Mouse (Mus musculus) hindbrain, embryonic 16.5 days (tissue): ENCODE data around the gene Ndufv3. TPM values are rescaled to one million over a fixed set of nuclear protein-coding genes. Genes with fewer than 3 reads are reported as not detected.

ENCODE experiments used
- ATAC-seq: fragments of 200-750 bp; cut with Nextera tagmentation; 2 replicates; pipeline ENCODE4 v1.8.0; 2017; ENCODE audit warnings: moderate TSS enrichment, moderate library complexity
- H3K27ac ChIP-seq: fragments of 300-500 bp; sonication (generic); 2 replicates; pipeline ENCODE4 v1.5.1; 2014; ENCODE audit warnings: low read depth, mild to moderate bottlenecking, control low read depth, low read length, moderate library complexity
- H3K27me3 ChIP-seq: fragments of 300-500 bp; sonication (generic); replicated peaks from 2 replicates; pipeline ENCODE4 v1.6.1; 2014; ENCODE audit warnings: low read length; ENCODE audit not compliant: control insufficient read depth, insufficient read depth
- H3K36me3 ChIP-seq: fragments of 300-500 bp; sonication (generic); 2 replicates; pipeline ENCODE4 v1.6.1; 2014; ENCODE audit warnings: mild to moderate bottlenecking, low read length, moderate library complexity, mixed read lengths; ENCODE audit not compliant: control insufficient read depth, insufficient read depth
- H3K4me1 ChIP-seq: fragments of 300-500 bp; sonication (generic); 2 replicates; pipeline ENCODE4 v1.6.1; 2014; ENCODE audit warnings: low read depth, low read length; ENCODE audit not compliant: control insufficient read depth, insufficient read depth
- H3K4me2 ChIP-seq: fragments of 300-500 bp; sonication (generic); 2 replicates; pipeline ENCODE4 v1.6.1; 2014; ENCODE audit warnings: mild to moderate bottlenecking, low read length, control low read depth, moderate library complexity
- H3K4me3 ChIP-seq: fragments of 300-500 bp; sonication (generic); 2 replicates; pipeline ENCODE4 v1.5.1; 2014; ENCODE audit warnings: mild to moderate bottlenecking, low read length, control low read depth, moderate library complexity
- H3K9ac ChIP-seq: fragments of 300-500 bp; sonication (generic); 2 replicates; pipeline ENCODE4 v1.6.1; 2014; ENCODE audit warnings: low read depth, mild to moderate bottlenecking, control low read depth, low read length, moderate library complexity
- H3K9me3 ChIP-seq: fragments of 300-500 bp; sonication (generic); 2 replicates; pipeline ENCODE4 v1.6.1; 2014; ENCODE audit warnings: mild to moderate bottlenecking, low read length, moderate library complexity; ENCODE audit not compliant: control insufficient read depth
- whole genome bisulfite sequencing: fragments of 180-500 bp; shearing (Covaris S2); extraction: QIAGEN DNeasy Blood & Tissue Kit; methylation state at CpG from one replicate; pipeline ENCODE4 v1.1.7; 2014; 5-methylcytosine and 5-hydroxymethylcytosine counted together
- polyA plus RNA-seq: library from polyadenylated mRNA; unstranded; fragments of >200 nt; fragmentation: Nextera tagmentation; extraction: Ambion mirVana; gene quantifications from 2 replicates; pipeline ENCODE4 v1.2.1, GENCODE M21; 2015

The Ndufv3 gene
- polyA plus RNA-seq, 1 experiment from 2014 or later, result 478 TPM

GRCm38 (mm10) chr17:31505013-31505412, 14.9 kb upstream of the Ndufv3 start:
- Histone ChIP-seq H3K4me2 (no peak overlapping the region), H3K36me3 (peaks cover 39% of the 10 kb centered on the region), H3K27ac (no peak overlapping the region), H3K9me3 (no peaks in the 10 kb centered on the region), H3K4me1 (peaks cover 4% of the 10 kb centered on the region; the same call in 1 of the 2 replicates), H3K9ac (no peak overlapping the region), H3K27me3 (no peaks in the 10 kb centered on the region), H3K4me3 (no peak overlapping the region)
- ATAC-seq, result no peak
- 39% methylated on average over 5 of the region's 5 CpGs for WGBS

DNA sequence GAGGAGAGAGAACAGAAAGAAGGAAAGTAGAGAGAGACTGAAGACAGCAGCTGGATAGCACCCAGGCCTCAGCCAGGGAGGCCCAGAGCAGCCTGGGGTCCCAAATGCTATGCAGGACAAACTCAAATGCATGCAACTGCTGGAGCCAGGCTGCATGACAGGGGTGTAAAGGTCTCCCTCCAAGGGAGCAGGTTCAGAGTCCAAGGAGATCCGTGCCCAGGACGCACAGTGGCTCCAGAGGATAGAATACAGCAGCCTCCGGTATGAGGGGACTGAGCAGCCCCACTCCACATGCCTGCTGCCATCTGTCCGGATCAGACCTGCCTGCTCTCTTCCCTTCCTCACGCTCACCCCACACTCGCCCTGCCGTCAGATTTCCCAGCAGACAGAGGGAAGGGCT, 13.6 kb upstream of the Ndufv3 start:
- no peak overlapping the region for H3K27ac ChIP-seq
- no peaks in the 10 kb centered on the region for H3K27me3 ChIP-seq
- H3K4me3 ChIP-seq, result no peak overlapping the region
- H3K9me3 ChIP-seq, result no peaks in the 10 kb centered on the region
- 91% methylated on average over 7 of the region's 7 CpGs for WGBS
- peaks cover 30% of the 10 kb centered on the region for H3K36me3 ChIP-seq
- H3K4me2 ChIP-seq, result no peak overlapping the region
- H3K9ac ChIP-seq, result no peak overlapping the region
- ATAC-seq, result no peak
- H3K4me1 ChIP-seq, result peaks cover 6% of the 10 kb centered on the region

DNA sequence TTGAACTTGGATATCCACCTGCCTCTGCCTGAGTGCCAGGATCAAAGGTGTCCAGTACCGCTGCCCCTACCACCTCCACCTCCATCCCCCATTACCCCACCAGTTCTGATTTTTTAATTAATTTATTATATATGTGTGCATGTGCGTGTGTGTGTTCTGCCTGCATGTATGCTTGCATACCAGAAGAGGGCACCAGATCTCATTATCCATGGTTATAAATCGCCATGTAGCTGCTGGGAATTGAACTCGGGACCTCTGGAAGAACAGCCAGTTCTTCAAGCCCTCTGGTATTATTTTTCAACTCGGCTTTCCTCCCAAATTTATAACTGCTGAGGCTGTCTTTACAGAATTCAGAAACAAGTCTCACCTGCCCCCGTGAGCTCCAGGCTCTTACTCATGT, 9.0 kb upstream of the Ndufv3 start:
- Histone ChIP-seq H3K4me3 (no peak overlapping the region), H3K9me3 (no peaks in the 10 kb centered on the region), H3K4me1 (peaks cover 9% of the 10 kb centered on the region), H3K27me3 (no peaks in the 10 kb centered on the region), H3K9ac (no peak overlapping the region), H3K36me3 (peaks cover 17% of the 10 kb centered on the region), H3K4me2 (peak overlapping the region; percentile 59), H3K27ac (no peak overlapping the region)
- no peak for ATAC-seq
- WGBS, result 97% methylated on average over 6 of the region's 6 CpGs

GRCm38 (mm10) chr17:31511792-31512495, 8.0 kb upstream of the Ndufv3 start:
- peak overlapping the region; percentile 82 for H3K27ac ChIP-seq
- H3K36me3 ChIP-seq, result peaks cover 15% of the 10 kb centered on the region; the same call in 1 of the 2 replicates
- H3K27me3 ChIP-seq, result no peaks in the 10 kb centered on the region
- peak; percentile 98 for ATAC-seq
- H3K4me3 ChIP-seq, result peak overlapping the region; percentile 68
- under 1% methylated on average over 45 of the region's 56 CpGs for WGBS
- peak overlapping the region; percentile 76 for H3K9ac ChIP-seq
- H3K4me2 ChIP-seq, result peak overlapping the region; percentile 59
- H3K4me1 ChIP-seq, result peaks cover 9% of the 10 kb centered on the region
- H3K9me3 ChIP-seq, result no peaks in the 10 kb centered on the region

- ATAC-seq, result no peak
Observed at GRCm38 (mm10) chr17:31512593-31512992, 7.3 kb upstream of the Ndufv3 start.

DNA sequence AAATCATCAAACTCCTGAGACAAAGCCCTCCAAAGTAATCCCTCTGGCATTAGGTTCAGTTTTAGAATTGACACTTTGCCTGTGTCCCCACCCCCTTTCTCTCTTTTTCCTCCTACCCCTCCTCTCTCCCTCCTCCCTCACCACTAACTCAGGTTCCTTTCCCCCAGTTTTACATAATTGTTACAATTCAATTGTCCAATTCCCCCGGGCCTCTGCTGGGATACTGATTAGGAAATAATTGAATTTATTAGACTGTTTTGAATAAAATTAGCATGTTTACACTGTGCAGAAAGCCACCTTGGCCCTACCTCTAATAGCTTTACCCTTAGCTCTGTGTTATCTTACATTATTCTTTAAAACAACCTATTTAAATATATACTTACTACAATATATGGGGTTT, 5.2 kb upstream of the Ndufv3 start:
- Histone ChIP-seq H3K4me3 (no peak overlapping the region), H3K9me3 (no peaks in the 10 kb centered on the region), H3K27me3 (no peaks in the 10 kb centered on the region), H3K4me1 (peaks cover 9% of the 10 kb centered on the region), H3K4me2 (no peak overlapping the region), H3K27ac (no peak overlapping the region), H3K9ac (no peak overlapping the region), H3K36me3 (peaks cover under 1% of the 10 kb centered on the region; the same call in 1 of the 2 replicates)
- ATAC-seq, result no peak
- WGBS, result 75% methylated on average over 1 of the region's 1 CpGs

More at GRCm38 (mm10) chr17:31512593-31512992, 7.3 kb upstream of the Ndufv3 start:
- Histone ChIP-seq H3K4me1 (peaks cover 9% of the 10 kb centered on the region), H3K9me3 (no peaks in the 10 kb centered on the region), H3K36me3 (peaks cover 12% of the 10 kb centered on the region; the same call in 1 of the 2 replicates), H3K27me3 (no peaks in the 10 kb centered on the region), H3K9ac (peak overlapping the region; percentile 76), H3K27ac (peak overlapping the region; percentile 82), H3K4me2 (peak overlapping the region; percentile 59), H3K4me3 (peak overlapping the region; percentile 68)
- 23% methylated on average over 6 of the region's 6 CpGs for WGBS

GRCm38 (mm10) chr17:31519344-31519945, 470 bp upstream of the Ndufv3 start:
- peak overlapping the region; percentile 70 for H3K27ac ChIP-seq
- no peaks in the 10 kb centered on the region for H3K9me3 ChIP-seq
- peak overlapping the region; percentile 83 for H3K4me3 ChIP-seq
- peaks cover 17% of the 10 kb centered on the region for H3K4me1 ChIP-seq
- peak overlapping the region; percentile 76 for H3K4me2 ChIP-seq
- peak overlapping the region; percentile 43 for H3K9ac ChIP-seq
- no peaks in the 10 kb centered on the region for H3K27me3 ChIP-seq
- ATAC-seq, result peak; percentile 78
- WGBS, result 6% methylated on average over 7 of the region's 7 CpGs
- peaks cover 3% of the 10 kb centered on the region; the same call in 1 of the 2 replicates for H3K36me3 ChIP-seq

- Histone ChIP-seq H3K9ac (peak overlapping the region; percentile 52; the same call in 1 of the 2 replicates), H3K4me1 (peaks cover 17% of the 10 kb centered on the region), H3K4me3 (peak overlapping the region; percentile 83), H3K27me3 (no peaks in the 10 kb centered on the region), H3K4me2 (peak overlapping the region; percentile 76), H3K36me3 (peaks cover 3% of the 10 kb centered on the region; the same call in 1 of the 2 replicates), H3K27ac (peak overlapping the region; percentile 87; the same call in 1 of the 2 replicates), H3K9me3 (no peaks in the 10 kb centered on the region)
- no peak for ATAC-seq
- WGBS, result 14% methylated on average over 3 of the region's 3 CpGs
Observed at GRCm38 (mm10) chr17:31520895-31521294, 980 bp downstream of the Ndufv3 start.

DNA sequence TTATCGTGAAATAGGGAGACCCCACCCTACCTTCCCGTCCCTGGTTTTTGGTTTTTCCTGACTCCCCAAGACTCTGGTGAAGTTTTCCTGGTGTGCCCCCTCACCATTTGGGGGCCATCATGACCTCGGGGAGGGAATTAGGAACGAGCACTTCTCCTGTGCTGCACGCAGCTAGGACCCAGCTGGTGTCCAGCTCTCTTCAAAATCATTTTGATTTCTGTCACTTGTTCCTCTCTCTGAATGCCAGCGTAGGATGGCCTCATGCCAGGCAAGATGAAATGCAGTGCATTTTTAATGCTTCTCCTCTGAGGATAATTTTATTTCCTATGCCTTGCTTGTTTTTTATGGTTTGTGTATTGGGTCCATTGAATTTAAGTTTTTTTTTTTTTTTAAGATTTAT, 2.0 kb downstream of the Ndufv3 start:
- no peaks in the 10 kb centered on the region for H3K27me3 ChIP-seq
- H3K27ac ChIP-seq, result peak overlapping the region; percentile 1; the same call in 1 of the 2 replicates
- 56% methylated on average over 6 of the region's 6 CpGs for WGBS
- H3K9ac ChIP-seq, result peak overlapping the region; percentile 7; the same call in 1 of the 2 replicates
- no peak for ATAC-seq
- H3K36me3 ChIP-seq, result peaks cover 5% of the 10 kb centered on the region; the same call in 1 of the 2 replicates
- H3K4me1 ChIP-seq, result peaks cover 17% of the 10 kb centered on the region
- H3K9me3 ChIP-seq, result no peaks in the 10 kb centered on the region
- peak overlapping the region; percentile 76; the same call in 1 of the 2 replicates for H3K4me2 ChIP-seq
- no peak overlapping the region for H3K4me3 ChIP-seq
